Mouse (Mus musculus): ENCODE measurements around the gene Grk5.

Grk5 gene

DNA sequence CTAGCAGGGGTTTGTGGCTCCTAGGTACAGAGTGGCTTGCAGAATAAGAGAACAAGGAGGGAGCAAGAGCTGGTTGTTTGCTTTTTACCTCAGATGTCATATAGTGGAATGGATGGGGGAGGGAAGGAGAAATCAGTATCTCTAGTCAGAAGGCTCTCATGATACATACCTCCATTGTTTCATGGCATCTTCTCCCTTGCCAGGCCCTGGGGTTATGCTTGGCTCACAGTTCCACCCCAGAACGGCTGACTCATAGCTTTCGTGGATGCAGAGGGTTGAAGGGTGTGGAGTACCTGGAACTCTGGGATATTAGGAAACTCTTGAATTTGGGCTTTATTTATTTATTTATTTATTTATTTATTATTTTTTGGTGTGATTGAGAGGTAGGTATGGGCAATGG, 84.0 kb downstream of the Grk5 start:
- DNase-seq (ENCODE audit: low spot score) = no peak

DNA sequence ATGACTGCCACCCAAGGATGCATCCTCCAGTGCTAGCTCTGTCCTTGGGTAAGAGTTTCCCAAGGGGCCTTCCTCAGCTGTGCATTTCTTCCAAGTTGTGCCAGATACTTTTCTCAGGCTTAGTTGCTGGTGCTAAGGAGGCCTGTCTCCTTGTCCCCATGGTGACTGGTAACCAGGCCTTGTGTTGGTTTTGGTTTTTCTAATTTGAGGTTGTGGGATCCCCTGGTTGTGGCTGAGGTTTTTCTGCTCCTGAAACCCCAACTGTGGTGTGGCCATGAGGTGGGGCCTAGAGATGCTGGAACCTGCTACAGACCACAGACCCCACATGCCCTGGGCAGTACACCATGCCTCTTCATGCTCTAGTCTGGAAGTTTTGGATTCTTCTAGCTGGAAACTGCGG, 90.0 kb downstream of the Grk5 start:
- DNase-seq (ENCODE audit: low spot score) = no peak

DNA sequence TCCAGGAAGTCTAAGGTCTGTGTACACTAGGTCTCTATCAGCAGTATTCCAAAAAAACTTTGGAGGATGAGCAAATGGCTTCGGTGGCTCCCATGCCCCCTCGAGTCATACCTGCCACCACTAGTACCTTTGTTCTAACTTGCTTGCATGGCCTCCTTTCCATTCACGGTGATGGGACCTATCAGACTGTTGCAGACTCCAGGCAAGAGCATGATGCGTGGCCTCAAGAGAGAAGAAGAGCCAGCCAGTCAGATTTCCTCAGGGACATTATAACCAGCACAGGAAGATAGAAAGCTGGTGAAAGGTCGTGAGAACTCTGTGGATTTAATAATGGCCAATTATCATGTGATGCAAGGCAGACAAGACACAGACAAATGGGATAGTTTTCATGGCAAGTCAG, 91.8 kb downstream of the Grk5 start:
- DNase-seq (ENCODE audit: low spot score) = no peak

DNA sequence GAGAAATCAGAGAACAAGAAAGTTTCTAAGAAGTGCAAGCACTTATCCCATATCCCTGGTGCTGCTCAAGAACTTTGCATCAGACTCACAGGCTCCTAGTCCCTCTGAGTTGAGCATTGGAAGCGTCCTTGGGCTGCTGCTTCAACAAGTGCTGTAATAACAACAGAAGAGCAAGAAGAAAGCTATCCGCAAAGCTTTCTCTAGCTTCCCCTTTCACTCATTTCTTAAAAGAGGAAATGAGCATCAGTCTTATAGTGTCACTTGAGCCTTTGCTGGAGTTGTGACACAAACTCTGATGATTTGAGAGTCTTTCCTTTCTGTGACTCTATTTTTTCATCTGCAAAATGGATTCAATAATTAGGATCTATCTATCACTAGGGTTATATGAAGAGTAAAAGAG, 92.3 kb downstream of the Grk5 start:
- no peak for DNase-seq (ENCODE audit: low spot score)

DNA sequence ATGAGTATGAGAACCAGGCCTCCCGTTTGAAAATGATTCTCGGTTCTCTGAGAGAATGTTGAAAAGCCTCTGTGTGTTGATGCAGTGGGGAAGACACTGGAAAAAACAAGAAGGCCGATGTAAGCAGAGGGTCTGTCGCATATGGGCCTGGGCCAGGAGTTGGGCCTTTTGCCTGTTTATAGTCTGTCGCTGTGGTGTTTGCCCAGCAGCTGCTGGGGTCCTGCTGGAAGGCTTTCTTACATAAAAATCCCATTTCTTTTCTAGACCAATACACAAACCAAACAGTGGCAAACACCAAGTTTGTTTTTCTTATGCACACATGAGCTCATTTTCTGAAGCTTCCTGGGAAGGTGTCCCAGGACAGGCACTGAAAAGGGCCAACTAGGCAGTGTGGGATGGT, 100.2 kb downstream of the Grk5 start:
- DNase-seq (ENCODE audit: low spot score) = no peak

DNA sequence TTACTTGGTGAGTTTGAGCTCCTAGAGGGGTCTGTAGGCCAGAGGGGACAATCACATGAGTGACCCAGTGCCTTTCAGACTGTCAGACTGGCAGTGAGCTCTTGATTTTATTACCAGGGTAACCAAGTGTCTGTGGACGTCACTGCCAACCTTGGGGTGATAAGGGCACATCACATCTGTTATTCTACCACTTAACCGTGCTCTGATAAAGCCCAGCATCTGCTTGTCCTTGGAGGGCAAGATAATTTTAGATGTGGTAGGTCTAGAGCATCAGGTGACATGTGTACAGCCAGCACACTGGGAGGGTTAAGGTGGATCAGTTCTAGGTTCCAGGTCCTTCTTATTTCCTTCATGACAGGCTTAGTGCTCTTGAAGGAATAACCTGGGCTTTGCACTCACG, 104.7 kb downstream of the Grk5 start:
- no peak for DNase-seq (ENCODE audit: low spot score)

DNA sequence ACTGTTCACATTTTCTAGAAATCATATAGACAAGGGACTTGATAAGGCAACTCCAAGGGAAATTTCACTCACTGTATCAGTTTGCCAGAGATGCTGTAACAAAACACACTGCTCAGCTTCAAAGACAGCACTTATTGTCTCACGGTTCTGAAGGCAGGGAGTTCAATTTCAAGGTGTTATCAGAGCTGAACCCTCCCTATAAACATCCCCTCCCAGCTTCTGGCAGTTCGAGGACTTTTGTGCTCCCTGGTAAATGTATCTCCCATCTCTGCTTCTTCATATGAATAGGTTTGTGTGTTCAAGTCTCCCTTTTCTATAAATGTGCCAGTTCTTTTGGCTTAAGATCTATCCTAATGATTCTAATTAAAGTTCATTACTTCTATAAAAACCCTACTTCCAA, 105.3 kb downstream of the Grk5 start:
- DNase-seq (ENCODE audit: low spot score) = no peak

DNA sequence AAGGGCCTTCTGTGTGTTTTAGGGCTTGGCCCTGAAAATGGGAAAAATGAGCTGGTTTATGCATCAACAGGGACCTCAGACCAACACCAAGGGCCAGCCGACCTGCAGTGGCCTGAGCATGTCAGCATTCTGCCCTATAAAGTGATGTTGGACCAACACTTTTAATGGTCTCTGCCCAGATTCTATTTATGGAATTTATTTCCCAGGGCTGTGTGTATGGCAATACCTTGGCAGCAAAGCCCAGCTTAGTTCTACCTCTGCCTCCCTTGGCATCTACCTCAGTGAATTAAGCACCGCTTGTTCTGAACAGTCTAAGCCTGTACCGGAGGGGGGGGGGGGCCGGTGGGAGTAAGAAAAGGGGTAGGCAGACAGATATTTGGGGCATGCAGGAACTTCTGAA, 108.2 kb downstream of the Grk5 start:
- no peak for DNase-seq (ENCODE audit: low spot score)

DNA sequence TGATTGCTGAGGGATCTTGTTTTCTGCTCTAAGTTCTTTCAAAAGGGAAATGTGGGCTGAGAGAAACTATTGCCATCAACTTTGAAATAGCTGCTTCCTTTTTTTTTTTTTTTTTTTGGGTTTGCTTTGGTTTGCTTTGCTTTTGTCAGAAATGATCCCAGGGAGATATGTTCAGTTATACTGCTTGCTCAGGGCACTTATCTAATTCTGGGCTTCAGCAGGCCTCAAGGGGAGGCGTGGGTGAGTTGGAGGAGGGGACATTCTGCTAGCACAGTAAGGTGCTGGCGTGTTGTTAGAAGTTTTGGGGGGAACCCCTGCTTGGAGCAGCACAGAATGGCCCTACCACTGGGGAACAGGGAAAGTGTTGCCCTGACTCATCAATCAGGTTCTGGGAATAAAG, 110.1 kb downstream of the Grk5 start:
- no peak for DNase-seq (ENCODE audit: low spot score)

DNA sequence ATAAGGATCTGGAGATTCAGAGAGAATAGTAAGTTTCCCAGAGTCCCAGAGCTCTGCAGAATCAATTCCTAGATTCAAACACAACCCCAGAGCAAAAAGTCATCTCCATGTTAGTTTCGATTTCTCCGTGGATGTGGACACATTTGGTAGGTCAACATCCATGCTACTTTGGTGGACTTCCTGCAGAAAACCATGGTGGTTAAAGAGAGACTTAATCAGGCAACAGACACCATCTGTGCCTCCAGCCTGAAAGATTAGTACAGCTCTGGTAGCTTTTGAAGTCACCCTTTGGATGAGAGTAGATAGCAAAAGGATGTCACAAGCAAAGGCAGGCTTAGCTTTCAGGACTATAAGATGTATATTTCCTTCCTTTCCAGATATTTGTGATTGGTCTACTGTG, 111.4 kb downstream of the Grk5 start:
- no peak for DNase-seq (ENCODE audit: low spot score)

DNA sequence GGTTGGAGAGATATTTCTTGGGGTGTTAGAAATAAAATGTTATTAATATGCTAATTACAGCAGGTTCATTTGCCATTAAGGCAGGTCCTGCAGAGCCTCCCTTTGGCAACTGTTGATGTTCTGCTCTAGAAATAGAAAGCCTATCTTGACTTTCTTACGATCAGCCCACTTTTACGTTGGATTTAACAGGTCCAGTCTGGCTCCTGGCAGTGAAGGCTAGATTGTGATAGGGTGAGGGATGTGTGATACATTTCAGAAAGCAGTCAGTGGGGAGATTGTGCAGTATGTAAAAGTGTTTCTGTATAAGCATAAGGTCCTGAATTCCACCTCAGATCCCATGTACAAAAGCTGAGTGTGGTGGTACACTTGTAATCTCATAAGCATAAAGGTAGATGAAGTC, 119.7 kb downstream of the Grk5 start:
- DNase-seq (ENCODE audit: low spot score) = no peak

DNA sequence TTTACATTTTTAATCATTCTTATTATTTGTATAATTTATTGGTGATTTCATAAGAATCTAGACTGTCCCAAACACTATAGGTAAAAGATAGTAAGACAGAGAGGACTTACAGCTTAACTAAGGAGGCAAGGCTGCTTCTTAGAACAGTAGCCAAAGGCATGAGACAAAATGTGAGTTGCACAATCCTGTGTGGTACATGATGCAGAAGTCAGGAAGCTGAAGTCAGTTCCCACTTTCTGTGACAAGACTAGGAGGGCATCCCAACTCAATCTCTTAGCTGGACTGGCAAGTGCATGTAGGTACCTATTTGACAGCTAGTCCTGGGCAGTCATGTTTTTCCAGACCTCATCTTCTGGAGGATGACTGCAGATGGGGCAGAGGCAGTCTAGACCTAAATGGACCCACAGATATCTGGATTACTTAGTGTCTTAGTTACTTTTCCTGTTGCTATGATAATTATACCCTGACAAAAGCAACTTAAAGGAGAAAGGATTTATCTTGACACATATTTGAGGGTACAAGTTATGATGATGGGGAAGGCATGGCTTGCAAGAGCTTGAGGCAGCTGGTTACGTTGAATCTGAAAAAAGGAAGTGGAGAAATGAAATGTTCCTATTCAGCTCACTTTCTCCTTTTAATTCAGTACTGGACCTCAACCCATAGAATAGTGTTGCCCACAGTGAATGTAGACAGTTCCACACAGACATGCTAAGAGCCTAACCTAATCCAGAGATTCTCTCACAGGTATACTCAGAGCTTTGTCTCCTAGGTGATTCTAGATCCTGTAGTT, 128.1 kb downstream of the Grk5 start:
- DNase-seq (ENCODE audit: low spot score) = no peak

DNA sequence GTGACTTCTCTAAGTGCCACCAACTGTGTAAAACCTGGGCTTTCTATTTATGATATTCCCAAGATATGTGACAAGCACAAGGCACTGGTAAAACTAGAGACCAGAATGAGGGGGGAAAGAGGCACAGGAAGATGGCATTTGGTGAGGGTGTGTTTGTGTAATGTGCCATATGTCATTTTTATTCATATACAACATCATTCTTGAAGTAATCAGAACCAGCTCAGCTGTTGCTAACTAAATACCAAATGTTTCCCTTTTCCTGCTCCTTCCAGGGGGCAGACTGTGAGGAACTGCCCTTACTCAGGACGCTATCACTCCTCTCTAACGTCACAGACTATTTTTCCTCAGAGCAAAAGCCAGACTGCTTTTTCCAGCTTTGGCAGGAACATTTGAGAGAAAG, 132.0 kb downstream of the Grk5 start:
- DNase-seq (ENCODE audit: low spot score) = no peak

DNA sequence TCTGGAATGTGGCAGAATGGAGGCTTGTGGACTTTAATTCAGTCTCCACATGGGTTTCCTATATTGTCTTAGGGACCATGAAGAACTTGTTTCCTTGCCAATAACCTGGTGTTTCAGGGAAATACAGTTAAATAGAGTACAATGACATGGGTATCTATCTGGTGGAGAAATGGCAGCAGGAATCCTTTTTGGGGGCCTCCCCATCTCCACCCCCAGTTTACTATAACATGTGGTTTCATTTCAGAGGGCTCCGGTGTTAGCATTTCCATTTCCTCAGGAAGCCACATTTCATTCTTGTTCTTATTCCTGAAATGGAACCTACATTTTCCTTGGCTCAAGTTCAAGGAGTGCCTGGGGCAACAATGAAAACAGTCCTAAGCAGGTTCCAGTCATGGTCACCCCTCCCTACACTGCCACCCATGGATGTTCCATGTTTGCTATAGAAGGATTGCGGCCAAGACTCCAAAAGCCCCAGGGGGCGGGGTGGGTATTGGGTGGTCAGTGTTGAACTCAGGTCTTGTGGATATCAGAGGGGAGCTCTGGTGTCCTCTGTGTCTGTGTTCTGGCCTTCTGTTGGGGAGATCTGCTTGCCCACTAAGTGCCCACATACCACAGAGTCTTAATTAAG, 132.5 kb downstream of the Grk5 start:
- no peak for DNase-seq (ENCODE audit: low spot score)

DNA sequence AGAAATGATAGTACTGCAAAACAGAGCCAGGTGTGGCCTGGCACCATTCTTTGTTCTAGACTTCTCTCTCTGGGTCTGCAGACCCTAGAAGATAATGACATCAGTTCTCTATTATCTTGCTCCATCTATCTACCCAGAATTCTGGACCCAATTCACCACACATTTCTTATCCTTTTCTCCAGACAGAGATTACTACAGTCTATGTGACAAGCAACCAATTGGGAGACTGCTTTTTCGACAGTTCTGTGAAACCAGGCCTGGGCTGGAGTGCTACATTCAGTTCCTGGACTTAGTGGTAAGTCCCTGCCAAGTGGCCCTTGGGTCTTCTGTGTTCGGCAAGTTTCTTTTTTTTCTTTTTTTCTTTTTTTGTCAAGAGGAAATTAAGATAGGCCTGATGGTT, 142.0 kb downstream of the Grk5 start:
- DNase-seq (ENCODE audit: low spot score) = no peak

DNA sequence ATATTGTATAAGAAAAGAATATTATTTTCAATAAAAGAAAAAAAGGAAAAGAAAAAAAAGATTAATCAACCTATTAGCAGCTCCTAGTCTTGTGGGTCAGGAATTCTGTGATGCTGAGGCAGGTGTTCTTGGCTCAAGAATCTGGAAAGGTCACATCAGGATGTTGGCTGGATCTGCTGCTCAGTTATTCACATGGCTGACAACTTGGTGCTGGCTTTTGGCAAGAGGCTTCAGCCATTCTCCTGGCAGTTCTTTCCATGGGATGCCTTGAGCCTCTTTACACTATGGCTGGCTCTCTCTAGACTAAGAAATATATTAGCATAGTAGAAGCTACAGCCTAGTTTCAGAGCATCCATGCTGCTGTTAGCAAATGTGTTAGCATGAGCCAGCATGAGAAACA, 149.6 kb downstream of the Grk5 start:
- no peak for DNase-seq (ENCODE audit: low spot score)

DNA sequence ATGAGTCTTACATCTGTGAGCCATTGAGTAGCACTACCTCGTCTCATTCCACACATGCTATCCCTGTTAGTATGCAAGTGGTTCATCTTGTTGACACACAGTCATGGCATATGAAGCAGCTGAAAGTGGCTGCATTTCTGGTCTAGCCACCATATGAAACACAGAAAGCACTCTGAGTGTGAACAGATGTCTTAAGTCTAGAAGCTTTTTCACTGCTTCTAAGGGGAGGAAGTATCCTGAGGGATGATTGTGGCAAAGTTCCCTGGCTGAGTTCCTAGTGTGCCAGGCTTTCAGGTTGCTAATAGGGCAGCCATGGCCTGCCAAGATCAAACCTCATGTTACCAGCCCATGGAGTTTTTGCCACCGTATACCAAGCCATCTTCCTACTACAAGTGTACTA, 159.1 kb downstream of the Grk5 start:
- no peak for DNase-seq (ENCODE audit: low spot score)

DNA sequence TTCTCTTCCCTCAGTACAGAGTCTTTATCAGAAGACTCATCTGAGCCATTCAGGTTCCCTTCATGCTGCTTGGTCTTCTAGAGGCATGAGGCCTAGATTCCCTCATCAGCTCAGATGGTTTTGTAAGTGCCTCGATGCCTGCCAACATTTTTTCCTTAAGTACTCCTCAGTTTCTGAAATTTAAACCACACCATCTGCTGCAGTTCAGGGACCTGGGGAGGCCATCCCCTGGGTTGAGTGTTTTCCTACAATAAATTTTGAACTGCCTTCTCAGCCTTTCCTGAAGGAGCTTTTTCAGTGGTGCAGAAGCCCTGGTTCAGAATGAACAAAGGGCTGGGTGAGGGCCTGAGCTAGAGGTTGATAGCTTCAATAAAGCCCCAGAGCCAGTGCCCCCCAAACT, 159.9 kb downstream of the Grk5 start:
- DNase-seq (ENCODE audit: low spot score) = no peak

DNA sequence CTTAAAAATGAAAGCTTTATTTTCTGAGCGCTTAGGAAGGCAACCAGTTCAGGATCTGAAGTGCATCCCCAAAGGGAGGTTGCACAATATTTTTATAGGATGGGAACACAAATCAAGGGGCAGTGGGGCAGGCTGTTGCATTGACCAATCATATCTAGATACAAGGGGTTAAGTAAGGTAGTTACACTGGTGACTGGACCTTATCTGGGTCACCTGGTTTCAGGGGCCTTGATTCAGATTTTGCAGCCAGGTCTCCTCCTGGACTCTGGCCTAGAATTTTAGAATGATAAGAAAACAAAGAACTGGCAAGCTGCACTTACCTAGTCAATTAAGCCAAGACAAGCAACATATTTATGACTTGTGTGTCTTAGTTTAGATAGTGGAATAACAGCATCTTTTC, 161.6 kb downstream of the Grk5 start:
- no peak for DNase-seq (ENCODE audit: low spot score)

DNA sequence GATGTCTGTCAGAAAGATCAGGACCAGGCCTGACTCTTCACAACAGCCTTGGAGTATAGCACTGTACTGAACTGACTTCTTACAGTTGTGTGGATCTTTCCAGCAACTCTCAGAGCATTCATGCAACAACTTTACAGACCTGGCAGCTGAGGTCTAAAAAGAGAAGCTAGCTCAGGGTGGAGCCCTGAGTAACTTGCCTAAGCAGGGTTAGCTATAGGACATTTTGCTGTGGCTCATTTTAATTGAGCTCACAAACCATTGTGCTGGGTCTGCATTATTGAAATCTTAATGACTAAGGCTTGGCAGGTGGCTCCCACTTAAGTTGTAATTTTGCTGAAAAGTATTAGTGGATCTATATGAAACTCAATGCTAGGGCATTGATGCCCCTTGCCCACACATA, 162.5 kb downstream of the Grk5 start:
- DNase-seq (ENCODE audit: low spot score) = no peak

DNA sequence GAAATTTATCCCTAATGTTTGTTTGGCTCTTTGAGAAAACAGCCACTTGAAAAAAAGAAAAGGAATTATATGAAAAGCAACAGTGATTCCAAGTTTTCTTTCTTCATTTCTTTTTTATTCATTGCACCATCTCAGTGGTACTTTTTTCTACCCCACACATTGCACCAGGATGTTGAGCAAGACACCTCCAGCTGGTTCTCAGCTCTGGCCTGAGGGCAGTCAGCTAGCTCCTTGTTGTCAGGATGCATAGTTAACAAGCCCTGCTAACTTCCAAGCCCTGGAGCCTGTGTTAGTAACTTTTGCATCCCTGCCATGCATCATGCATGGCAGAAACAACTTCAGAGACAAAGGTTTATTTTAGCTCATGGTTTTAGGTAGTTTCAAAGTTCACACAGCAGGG, 163.2 kb downstream of the Grk5 start:
- DNase-seq (ENCODE audit: low spot score) = no peak

DNA sequence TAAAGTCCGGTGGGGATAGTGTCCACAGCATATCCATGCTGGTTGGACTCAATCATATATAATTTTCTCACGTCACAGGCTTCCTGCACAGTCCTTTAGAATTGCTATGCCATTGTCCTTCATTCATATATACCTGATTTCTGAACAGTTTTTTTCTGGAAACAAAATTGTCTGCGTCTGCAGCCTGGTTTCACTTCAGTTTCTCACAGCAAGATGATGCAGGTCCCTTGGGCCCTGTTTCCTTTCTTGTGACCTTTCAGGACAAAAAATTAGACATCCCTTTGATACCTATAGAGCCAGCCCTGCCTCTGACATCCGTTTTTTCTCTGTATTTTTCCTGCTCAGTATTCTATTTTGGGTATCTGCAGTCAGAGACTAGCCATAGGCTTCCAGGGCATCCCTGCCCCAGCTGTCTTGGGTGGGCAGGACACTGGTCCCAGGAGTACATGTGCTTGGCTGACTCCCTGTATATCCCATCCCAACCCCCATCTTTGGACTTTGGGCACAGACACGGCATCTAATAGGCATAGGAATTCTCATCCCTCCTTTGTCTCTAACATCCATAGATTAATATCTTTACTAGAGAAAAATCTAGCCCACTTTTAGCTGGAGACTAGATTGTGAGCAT, 167.3 kb downstream of the Grk5 start:
- no peak for DNase-seq (ENCODE audit: low spot score)

DNA sequence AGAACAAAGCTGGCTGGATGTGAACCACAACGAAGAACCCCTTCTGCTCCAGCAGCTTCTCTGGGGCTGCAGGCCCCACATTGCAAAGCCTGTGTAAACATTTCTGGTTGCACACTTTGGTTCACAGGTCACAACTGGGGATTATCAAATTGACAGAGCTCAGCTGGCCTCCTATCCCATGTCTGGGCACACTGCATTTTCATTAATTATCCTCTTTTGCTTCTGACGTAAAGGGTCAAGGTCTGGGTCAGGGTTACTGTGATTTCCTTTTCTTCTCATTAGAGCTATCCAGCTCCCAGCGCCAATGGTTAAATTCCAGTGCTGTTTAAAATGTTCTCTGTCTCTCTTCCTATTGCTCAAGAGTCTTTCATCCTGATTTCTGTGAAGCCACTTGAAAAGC, 168.0 kb downstream of the Grk5 start:
- peak; percentile 48 for DNase-seq (ENCODE audit: low spot score)

DNA sequence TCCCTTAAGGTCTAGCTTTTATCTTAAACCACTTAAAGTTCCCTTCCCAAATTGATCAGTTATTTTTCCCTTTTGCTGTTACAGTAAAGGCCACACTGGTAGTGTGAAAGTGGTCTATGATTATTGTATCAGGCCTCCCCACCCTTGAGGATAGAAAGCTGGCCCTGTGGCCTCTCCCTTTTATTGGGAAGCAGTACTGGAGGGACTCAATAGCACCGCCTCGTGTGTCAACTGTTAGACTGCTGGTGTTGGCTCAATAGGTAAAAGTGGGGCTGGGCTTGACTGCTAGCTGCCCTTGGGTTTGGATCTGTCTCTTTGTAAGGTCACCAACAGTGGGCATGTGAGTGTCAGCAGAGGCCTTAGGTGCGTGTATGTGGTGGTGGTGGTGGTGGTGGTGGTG, 174.8 kb downstream of the Grk5 start:
- DNase-seq (ENCODE audit: low spot score) = no peak

Measured in testis, postnatal 10 days (tissue).